Mouse (Mus musculus) kidney, embryonic 14.5 days (tissue): ENCODE data around the gene Tspan1. TPM values are rescaled to one million over a fixed set of nuclear protein-coding genes. Genes with fewer than 3 reads are reported as not detected.

Experiments
- ATAC-seq: fragments of 200-750 bp; cut with Nextera tagmentation; 2 replicates; pipeline ENCODE4 v1.8.0; 2017; ENCODE audit warnings: moderate number of reproducible peaks, mild to moderate bottlenecking, moderate TSS enrichment, moderate library complexity; ENCODE audit not compliant: low FRiP score, low TSS enrichment
- H3K27ac ChIP-seq: fragments of 300-500 bp; sonication (generic); 2 replicates; pipeline ENCODE4 v1.5.1; 2014; ENCODE audit warnings: low read depth, mild to moderate bottlenecking, low read length, moderate library complexity, mixed read lengths
- H3K27me3 ChIP-seq: fragments of 300-500 bp; sonication (generic); 2 replicates; pipeline ENCODE4 v1.6.1; 2014; ENCODE audit warnings: mild to moderate bottlenecking, low read length; ENCODE audit not compliant: control insufficient read depth, insufficient read depth
- H3K36me3 ChIP-seq: fragments of 300-500 bp; sonication (generic); 2 replicates; pipeline ENCODE4 v1.6.1; 2014; ENCODE audit warnings: low read length, mixed read lengths; ENCODE audit not compliant: control insufficient read depth, insufficient read depth
- H3K4me1 ChIP-seq: fragments of 300-500 bp; sonication (generic); 2 replicates; pipeline ENCODE4 v1.6.1; 2014; ENCODE audit warnings: low read length, mixed read lengths; ENCODE audit not compliant: control insufficient read depth, insufficient read depth
- H3K4me2 ChIP-seq: fragments of 300-500 bp; sonication (generic); replicated peaks from 2 replicates; pipeline ENCODE4 v1.6.1; 2014; ENCODE audit warnings: low read depth, mild to moderate bottlenecking, low read length
- H3K4me3 ChIP-seq: fragments of 300-500 bp; sonication (generic); 2 replicates; pipeline ENCODE4 v1.5.1; 2014; ENCODE audit warnings: mild to moderate bottlenecking, low read length
- H3K9ac ChIP-seq: fragments of 300-500 bp; sonication (generic); 2 replicates; pipeline ENCODE4 v1.6.1; 2014; ENCODE audit warnings: low read depth, mild to moderate bottlenecking, low read length, moderate library complexity
- H3K9me3 ChIP-seq: fragments of 300-500 bp; sonication (generic); 2 replicates; pipeline ENCODE4 v1.6.1; 2016; ENCODE audit warnings: low read length; ENCODE audit not compliant: control insufficient read depth
- WGBS: fragments of 180-500 bp; shearing (Covaris S2); extraction: QIAGEN DNeasy Blood & Tissue Kit; methylation state at CpG from one replicate; pipeline ENCODE4 v1.1.7; 2014; 5-methylcytosine and 5-hydroxymethylcytosine counted together
- polyA plus RNA-seq: library from polyadenylated mRNA; unstranded; fragments of >200 nt; fragmentation: Nextera tagmentation; extraction: Ambion mirVana; gene quantifications from 2 replicates; pipeline ENCODE4 v1.2.1, GENCODE M21; 2014

Gene Tspan1
- polyA plus RNA-seq, 1 experiment from 2014 or later: 0.89 TPM

GRCm38 (mm10) chr4:116185083-116185482 is 17.7 kb upstream of the Tspan1 start:
- Histone ChIP-seq H3K9ac (no peak overlapping the region), H3K36me3 (no peaks in the 10 kb centered on the region), H3K4me1 (peaks cover 14% of the 10 kb centered on the region), H3K9me3 (no peaks in the 10 kb centered on the region), H3K4me2 (no peak overlapping the region), H3K27me3 (no peaks in the 10 kb centered on the region), H3K4me3 (no peak overlapping the region), H3K27ac (no peak overlapping the region)
- ATAC-seq: no peak
- WGBS: 86% methylated on average over 4 of the region's 4 CpGs

- Histone ChIP-seq H3K4me3 (no peak overlapping the region), H3K4me2 (peak overlapping the region; percentile 34), H3K9me3 (no peaks in the 10 kb centered on the region), H3K4me1 (peaks cover 14% of the 10 kb centered on the region), H3K27ac (no peak overlapping the region), H3K27me3 (no peaks in the 10 kb centered on the region), H3K9ac (0 out of 2 replicates have a peak overlapping the region, but pooled peaks have one; percentile 28), H3K36me3 (no peaks in the 10 kb centered on the region)
- 10% methylated on average over 12 of the region's 12 CpGs for WGBS
- ATAC-seq: no peak
Observed at GRCm38 (mm10) chr4:116182745-116183144, 15.3 kb upstream of the Tspan1 start.

- no peaks in the 10 kb centered on the region for H3K9me3 ChIP-seq
- H3K27me3 ChIP-seq: no peaks in the 10 kb centered on the region
- no peak overlapping the region for H3K4me2 ChIP-seq
- H3K27ac ChIP-seq: no peak overlapping the region
- no peak overlapping the region for H3K4me3 ChIP-seq
- no peaks in the 10 kb centered on the region for H3K36me3 ChIP-seq
- ATAC-seq: no peak
- H3K9ac ChIP-seq: no peak overlapping the region
- peaks cover 19% of the 10 kb centered on the region for H3K4me1 ChIP-seq
- 62% methylated on average over 3 of the region's 3 CpGs for WGBS
Observed at GRCm38 (mm10) chr4:116182079-116182478, 14.7 kb upstream of the Tspan1 start.

GRCm38 (mm10) chr4:116177140-116177539 is 9.7 kb upstream of the Tspan1 start:
- WGBS: 19% methylated on average over 5 of the region's 5 CpGs
- Histone ChIP-seq H3K4me2 (peak overlapping the region; percentile 34), H3K27ac (peak overlapping the region; percentile 92), H3K27me3 (no peaks in the 10 kb centered on the region), H3K4me3 (no peak overlapping the region), H3K9ac (peak overlapping the region; percentile 44; the same call in 1 of the 2 replicates), H3K9me3 (no peaks in the 10 kb centered on the region), H3K36me3 (no peaks in the 10 kb centered on the region), H3K4me1 (peaks cover 27% of the 10 kb centered on the region)
- peak; percentile 57 for ATAC-seq

GRCm38 (mm10) chr4:116176543-116176988 is 9.2 kb upstream of the Tspan1 start:
- Histone ChIP-seq H3K4me1 (peaks cover 22% of the 10 kb centered on the region), H3K4me3 (peak overlapping the region; percentile 24), H3K9me3 (no peaks in the 10 kb centered on the region), H3K27ac (peak overlapping the region; percentile 92), H3K4me2 (peak overlapping the region; percentile 34), H3K9ac (peak overlapping the region; percentile 44), H3K36me3 (no peaks in the 10 kb centered on the region), H3K27me3 (no peaks in the 10 kb centered on the region)
- WGBS: 25% methylated on average over 10 of the region's 10 CpGs
- ATAC-seq: peak; percentile 81

GRCm38 (mm10) chr4:116175711-116176542 is 8.5 kb upstream of the Tspan1 start:
- no peaks in the 10 kb centered on the region for H3K27me3 ChIP-seq
- H3K9me3 ChIP-seq: no peaks in the 10 kb centered on the region
- H3K4me3 ChIP-seq: peak overlapping the region; percentile 24
- peaks cover 21% of the 10 kb centered on the region for H3K4me1 ChIP-seq
- peak; percentile 20 for ATAC-seq
- peak overlapping the region; percentile 44 for H3K9ac ChIP-seq
- H3K4me2 ChIP-seq: peak overlapping the region; percentile 34
- 66% methylated on average over 7 of the region's 7 CpGs for WGBS
- no peaks in the 10 kb centered on the region for H3K36me3 ChIP-seq
- H3K27ac ChIP-seq: peak overlapping the region; percentile 92

GRCm38 (mm10) chr4:116175136-116175535 is 7.7 kb upstream of the Tspan1 start:
- no peak for ATAC-seq
- Histone ChIP-seq H3K4me2 (no peak overlapping the region), H3K9ac (no peak overlapping the region), H3K4me1 (peaks cover 21% of the 10 kb centered on the region), H3K27ac (no peak overlapping the region; the same call in 1 of the 2 replicates), H3K36me3 (no peaks in the 10 kb centered on the region), H3K4me3 (no peak overlapping the region), H3K9me3 (no peaks in the 10 kb centered on the region), H3K27me3 (no peaks in the 10 kb centered on the region)

- Histone ChIP-seq H3K9me3 (no peaks in the 10 kb centered on the region), H3K9ac (no peak overlapping the region), H3K4me2 (no peak overlapping the region), H3K27ac (no peak overlapping the region), H3K36me3 (no peaks in the 10 kb centered on the region), H3K27me3 (no peaks in the 10 kb centered on the region), H3K4me3 (no peak overlapping the region), H3K4me1 (peaks cover 21% of the 10 kb centered on the region)
- 51% methylated on average over 6 of the region's 6 CpGs for WGBS
- ATAC-seq: no peak
Observed at GRCm38 (mm10) chr4:116174466-116175116, 7.2 kb upstream of the Tspan1 start.

GRCm38 (mm10) chr4:116173752-116174151 is 6.4 kb upstream of the Tspan1 start:
- H3K27ac ChIP-seq: no peak overlapping the region
- 85% methylated on average over 4 of the region's 4 CpGs for WGBS
- ATAC-seq: no peak
- H3K4me3 ChIP-seq: no peak overlapping the region
- H3K4me1 ChIP-seq: peaks cover 21% of the 10 kb centered on the region
- H3K36me3 ChIP-seq: no peaks in the 10 kb centered on the region
- H3K9me3 ChIP-seq: no peaks in the 10 kb centered on the region
- no peak overlapping the region for H3K4me2 ChIP-seq
- no peaks in the 10 kb centered on the region for H3K27me3 ChIP-seq
- H3K9ac ChIP-seq: no peak overlapping the region
